Mouse (Mus musculus): ENCODE measurements around the gene Eed. TPM values are rescaled to one million over a fixed set of nuclear protein-coding genes. Genes with fewer than 3 reads are reported as not detected.

Gene Eed
- polyA plus RNA-seq, 1 experiment from 2014 or later, result 95.3 TPM

DNA sequence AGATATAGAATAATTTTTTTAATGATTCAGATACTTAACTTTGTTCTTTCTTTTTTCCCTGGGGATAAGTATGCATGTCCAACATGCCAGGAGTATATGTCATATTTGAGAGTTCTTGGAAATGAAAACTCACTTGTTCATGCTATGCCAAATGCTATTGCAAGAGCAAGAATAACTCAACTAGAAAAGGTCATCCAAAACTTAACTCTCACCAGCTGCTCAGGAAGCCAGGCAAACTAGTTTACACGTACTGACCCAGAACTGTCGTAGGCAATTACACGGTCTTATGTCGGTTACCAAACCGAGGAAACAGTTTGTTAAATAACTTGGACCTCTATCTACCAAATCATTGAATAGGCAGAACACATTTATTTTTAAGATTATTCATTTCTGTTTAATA lies 64.1 kb downstream of the Eed start:
- no peak overlapping the region for H3K27ac ChIP-seq
- peaks cover 46% of the 10 kb centered on the region for H3K36me3 ChIP-seq (replicated peaks)
- no peak for DNase-seq (ENCODE audit: extremely low spot score, low spot score)
- H3K9me3 ChIP-seq, result no peaks in the 10 kb centered on the region
- no peak overlapping the region for H3K4me3 ChIP-seq
- no peaks in the 10 kb centered on the region for H3K4me1 ChIP-seq
- no peaks in the 10 kb centered on the region for H3K27me3 ChIP-seq (ENCODE audit: poor library complexity, severe bottlenecking)
- 95% methylated on average over 5 of the region's 5 CpGs for WGBS

DNA sequence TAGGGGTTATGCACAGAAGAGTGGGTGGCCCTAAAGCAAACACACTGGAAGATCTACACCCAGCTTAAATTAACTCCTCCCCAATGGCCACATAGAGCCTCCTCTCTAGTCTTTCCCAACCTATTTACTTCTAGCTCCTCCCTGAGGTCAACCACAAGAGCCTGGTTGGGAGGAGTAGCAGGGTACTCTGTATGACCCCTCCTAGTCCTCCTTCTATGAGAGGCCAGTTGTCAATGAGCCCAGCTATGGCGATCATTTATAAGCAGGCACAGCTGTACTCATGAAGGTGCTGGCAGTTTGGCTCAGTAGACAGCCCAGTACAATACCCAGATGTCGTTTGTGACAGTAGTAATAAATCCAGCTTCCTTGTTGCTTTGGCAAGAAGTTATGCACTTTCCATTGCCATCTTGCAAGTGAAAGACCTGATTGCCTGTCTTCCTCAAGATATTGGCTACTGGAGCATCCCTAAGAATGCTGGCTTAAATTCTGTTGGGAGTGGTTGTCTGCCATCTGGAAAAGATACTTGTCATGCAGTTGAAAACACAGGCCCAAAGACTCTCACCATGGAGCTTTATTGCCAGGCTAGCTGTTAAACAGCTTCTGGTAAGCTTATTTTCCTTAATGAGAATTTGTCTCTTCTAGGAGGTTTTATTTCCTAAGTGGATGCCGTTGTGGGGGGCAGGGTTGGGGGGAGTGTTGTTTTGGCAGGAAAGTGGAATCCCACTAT lies 67.2 kb downstream of the Eed start:
- Histone ChIP-seq H3K9me3 (no peaks in the 10 kb centered on the region), H3K4me1 (no peaks in the 10 kb centered on the region), H3K4me3 (no peak overlapping the region), H3K27ac (no peak overlapping the region), H3K27me3 (ENCODE audit: poor library complexity, severe bottlenecking) (no peaks in the 10 kb centered on the region), H3K36me3 (replicated peaks) (peaks cover 30% of the 10 kb centered on the region)
- WGBS, result 93% methylated on average over 3 of the region's 3 CpGs
- DNase-seq (ENCODE audit: extremely low spot score, low spot score), result no peak

DNA sequence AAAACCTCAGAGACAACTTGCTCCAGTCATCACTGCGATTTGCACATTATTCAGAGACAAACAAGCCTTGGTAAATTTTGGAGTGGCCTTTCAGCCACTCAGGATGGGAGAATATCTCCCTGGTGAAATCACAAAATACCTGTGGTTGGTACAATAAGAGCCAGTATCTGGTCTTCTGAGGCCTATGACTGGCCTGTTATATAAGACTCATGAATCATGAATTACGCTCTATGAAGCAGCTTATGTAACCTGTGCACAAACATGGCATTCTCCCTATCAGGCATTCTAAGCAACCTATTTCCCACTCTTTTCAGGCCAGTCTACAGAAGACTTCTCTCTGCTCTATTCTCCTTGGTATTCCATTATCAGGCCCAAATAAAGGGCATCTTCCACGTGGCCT lies 68.4 kb downstream of the Eed start:
- H3K27ac ChIP-seq, result no peak overlapping the region
- no peak overlapping the region for H3K4me3 ChIP-seq
- 90% methylated on average over 3 of the region's 3 CpGs for whole genome bisulfite sequencing
- peaks cover 22% of the 10 kb centered on the region for H3K36me3 ChIP-seq (replicated peaks)
- H3K27me3 ChIP-seq (ENCODE audit: poor library complexity, severe bottlenecking), result no peaks in the 10 kb centered on the region
- H3K9me3 ChIP-seq, result no peaks in the 10 kb centered on the region
- no peak for DNase-seq (ENCODE audit: extremely low spot score, low spot score)
- 0 out of 2 replicates have a peak, but pooled peaks cover 3% of the 10 kb centered on the region for H3K4me1 ChIP-seq

- WGBS, result 83% methylated on average over 4 of the region's 4 CpGs
- Histone ChIP-seq H3K4me1 (0 out of 2 replicates have a peak, but pooled peaks cover 3% of the 10 kb centered on the region), H3K27ac (no peak overlapping the region), H3K4me3 (no peak overlapping the region), H3K9me3 (no peaks in the 10 kb centered on the region), H3K36me3 (replicated peaks) (no peaks in the 10 kb centered on the region), H3K27me3 (ENCODE audit: poor library complexity, severe bottlenecking) (no peaks in the 10 kb centered on the region)
- DNase-seq (ENCODE audit: extremely low spot score, low spot score), result no peak
Measured at GRCm38 (mm10) chr7:89909711-89910110, 71.1 kb downstream of the Eed start.

GRCm38 (mm10) chr7:89908899-89909621 lies 71.7 kb downstream of the Eed start:
- Histone ChIP-seq H3K36me3 (replicated peaks) (no peaks in the 10 kb centered on the region), H3K27ac (no peak overlapping the region)
- 85% methylated on average over 20 of the region's 20 CpGs for WGBS

GRCm38 (mm10) chr7:89908421-89908820 lies 72.4 kb downstream of the Eed start:
- Histone ChIP-seq H3K4me3 (no peak overlapping the region), H3K27ac (no peak overlapping the region), H3K27me3 (ENCODE audit: poor library complexity, severe bottlenecking) (no peaks in the 10 kb centered on the region), H3K36me3 (replicated peaks) (no peaks in the 10 kb centered on the region), H3K9me3 (no peaks in the 10 kb centered on the region), H3K4me1 (peaks cover 9% of the 10 kb centered on the region)
- DNase-seq (ENCODE audit: extremely low spot score, low spot score), result no peak
- 66% methylated on average over 7 of the region's 7 CpGs for WGBS

More at GRCm38 (mm10) chr7:89908899-89909621, 71.7 kb downstream of the Eed start:
- Histone ChIP-seq H3K9me3 (no peaks in the 10 kb centered on the region), H3K27me3 (ENCODE audit: poor library complexity, severe bottlenecking) (no peaks in the 10 kb centered on the region), H3K4me1 (peaks cover 3% of the 10 kb centered on the region), H3K4me3 (no peak overlapping the region)
- no peak for DNase-seq (ENCODE audit: extremely low spot score, low spot score)

DNA sequence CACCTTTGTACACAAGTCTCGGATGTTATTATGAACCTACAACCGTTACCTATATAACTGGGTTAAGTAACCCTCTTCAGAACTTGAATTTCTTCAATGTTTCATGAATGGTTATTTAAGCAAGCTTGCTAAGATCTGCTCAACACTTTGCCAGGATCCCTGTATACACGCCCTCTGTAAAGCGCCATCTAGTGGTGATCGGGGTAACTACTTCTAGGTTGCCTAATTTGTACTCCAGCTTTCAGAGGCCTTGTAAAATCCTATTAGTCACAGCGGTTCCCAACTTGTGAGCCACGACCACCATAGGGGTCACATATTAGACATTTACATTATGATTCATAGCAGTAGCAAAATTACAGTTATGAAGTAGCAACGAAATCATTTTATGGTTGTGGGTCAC lies 72.8 kb downstream of the Eed start:
- WGBS, result 22% methylated on average over 8 of the region's 8 CpGs
- Histone ChIP-seq H3K27ac (no peak overlapping the region), H3K27me3 (ENCODE audit: poor library complexity, severe bottlenecking) (no peaks in the 10 kb centered on the region), H3K4me3 (no peak overlapping the region), H3K9me3 (no peaks in the 10 kb centered on the region), H3K4me1 (peaks cover 14% of the 10 kb centered on the region), H3K36me3 (replicated peaks) (no peaks in the 10 kb centered on the region)
- peak; percentile 68 for DNase-seq (ENCODE audit: extremely low spot score, low spot score)

Other genes starting within 250 kb of the Eed start
- not detected in 2 replicates for gene Ccdc81, start 77.4 kb downstream of the Eed start, polyA plus RNA-seq (2016; fragmentation: Nextera tagmentation; extraction: Ambion mirVana)
- gene Hikeshi, start 39.8 kb downstream of the Eed start, polyA plus RNA-seq (2016; fragmentation: Nextera tagmentation; extraction: Ambion mirVana), result 151 and 170 TPM in 2 replicates
- gene Picalm, start 149.2 kb upstream of the Eed start, polyA plus RNA-seq (2016; fragmentation: Nextera tagmentation; extraction: Ambion mirVana), result 22.9 and 25.0 TPM in 2 replicates